Mouse (Mus musculus): Measurements from ENCODE around the gene Cutc.

DNA sequence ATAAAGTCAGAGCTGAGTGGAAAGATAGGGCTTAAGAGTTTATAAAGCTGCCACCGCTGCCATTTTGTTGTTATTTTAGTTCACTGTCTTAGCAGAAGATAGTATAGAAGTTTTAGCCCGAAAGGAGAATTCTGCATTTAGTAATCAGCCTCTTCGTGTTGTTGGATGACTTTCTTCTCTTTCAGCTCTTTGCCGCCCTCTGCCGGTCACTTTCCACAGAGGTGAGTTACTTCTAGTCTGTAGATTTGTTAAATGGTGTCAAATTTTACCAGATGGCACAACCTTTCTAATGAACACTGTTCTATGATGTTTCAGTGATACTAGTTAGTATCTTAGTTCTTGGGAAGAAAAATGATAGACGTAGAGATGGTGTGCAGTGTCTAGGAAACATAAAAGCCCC lies 7.7 kb downstream of the Cutc start:
- no peak for TF ChIP-seq CTCF (IDR thresholded peaks at IDR 0.05; ENCODE audit: insufficient read depth, low read depth, low read length)
- TF ChIP-seq POLR2A (IDR thresholded peaks at IDR 0.05; ENCODE audit: insufficient read depth, low read depth, low read length), result no peak
